Mouse (Mus musculus) adrenal gland, postnatal 10 days (tissue): ENCODE results near the gene Nptn. TPM values are rescaled to one million over a fixed set of nuclear protein-coding genes. Genes with fewer than 3 reads are reported as not detected.

Source experiments
- DNase-seq: peaks from one replicate; pipeline ENCODE4 v3.0.0; 2021; ENCODE audit warnings: mixed read lengths
- total RNA-seq, 2 experiments: library from RNA; stranded (reverse); gene quantifications; 2 replicates each; pipeline ENCODE4 v1.2.3; 2021

Nptn gene
- total RNA-seq, 2 experiments from 2014 or later, result 172 to 178 TPM

GRCm38 (mm10) chr9:58656824-58657223, 74.8 kb downstream of the Nptn start:
- DNase-seq, result no peak

- DNase-seq, result no peak
Measured at GRCm38 (mm10) chr9:58657735-58658512, 75.9 kb downstream of the Nptn start.

- DNase-seq, result no peak
Measured at GRCm38 (mm10) chr9:58658596-58659309, 76.7 kb downstream of the Nptn start.

- DNase-seq, result no peak
Measured at GRCm38 (mm10) chr9:58659331-58659730, 77.3 kb downstream of the Nptn start.

- no peak for DNase-seq
Measured at GRCm38 (mm10) chr9:58659989-58660388, 77.9 kb downstream of the Nptn start.

GRCm38 (mm10) chr9:58660673-58661072, 78.6 kb downstream of the Nptn start:
- no peak for DNase-seq

- no peak for DNase-seq
Measured at GRCm38 (mm10) chr9:58662007-58662406, 80.0 kb downstream of the Nptn start.

- no peak for DNase-seq
Measured at GRCm38 (mm10) chr9:58662791-58663190, 80.8 kb downstream of the Nptn start.

GRCm38 (mm10) chr9:58665492-58665891, 83.5 kb downstream of the Nptn start:
- no peak for DNase-seq

- DNase-seq, result no peak
Measured at GRCm38 (mm10) chr9:58666191-58666590, 84.2 kb downstream of the Nptn start.

- DNase-seq, result no peak
Measured at GRCm38 (mm10) chr9:58667244-58667643, 85.2 kb downstream of the Nptn start.

GRCm38 (mm10) chr9:58668171-58668570, 86.1 kb downstream of the Nptn start:
- DNase-seq, result no peak

- DNase-seq, result peak; percentile 41
Measured at GRCm38 (mm10) chr9:58669071-58669470, 87.0 kb downstream of the Nptn start.

- no peak for DNase-seq
Measured at GRCm38 (mm10) chr9:58669819-58670218, 87.8 kb downstream of the Nptn start.

GRCm38 (mm10) chr9:58672474-58672873, 90.4 kb downstream of the Nptn start:
- DNase-seq, result peak; percentile 81

GRCm38 (mm10) chr9:58674736-58675135, 92.7 kb downstream of the Nptn start:
- DNase-seq, result no peak

GRCm38 (mm10) chr9:58675371-58675770, 93.3 kb downstream of the Nptn start:
- peak; percentile 26 for DNase-seq

- DNase-seq, result peak; percentile 29
Measured at GRCm38 (mm10) chr9:58681411-58681810, 99.4 kb downstream of the Nptn start.

- no peak for DNase-seq
Measured at GRCm38 (mm10) chr9:58682106-58682505, 100.1 kb downstream of the Nptn start.

GRCm38 (mm10) chr9:58683372-58683771, 101.3 kb downstream of the Nptn start:
- no peak for DNase-seq

GRCm38 (mm10) chr9:58685290-58685689, 103.2 kb downstream of the Nptn start:
- no peak for DNase-seq

GRCm38 (mm10) chr9:58688076-58688475, 106.0 kb downstream of the Nptn start:
- DNase-seq, result no peak

GRCm38 (mm10) chr9:58690701-58691100, 108.7 kb downstream of the Nptn start:
- no peak for DNase-seq

- DNase-seq, result no peak
Measured at GRCm38 (mm10) chr9:58691471-58691870, 109.4 kb downstream of the Nptn start.
